Mouse (Mus musculus): ENCODE results near the gene Knop1. TPM values are rescaled to one million over a fixed set of nuclear protein-coding genes. Genes with fewer than 3 reads are reported as not detected.

The Knop1 gene
- total and polyA plus RNA-seq, 2 experiments from 2014 or later: 41.5 to 75.0 TPM

- WGBS: 2% methylated on average over 3 of the region's 3 CpGs
- no peak for TF ChIP-seq CTCF (IDR thresholded peaks at IDR 0.05; ENCODE audit: low read depth)
- 0 out of 2 replicates have a peak, but pooled peaks have one; percentile 14 for ATAC-seq
These were observed 33.1 kb upstream of the Knop1 start for GRCm38 (mm10) chr7:118889046-118889680.

GRCm38 (mm10) chr7:118887303-118888055, 31.4 kb upstream of the Knop1 start:
- no peak overlapping the region for H3K4me3 ChIP-seq (ENCODE audit: low read depth, low read length)
- no peak overlapping the region for H3K4me2 ChIP-seq (ENCODE audit: low read depth)
- ATAC-seq: no peak
- H3K9ac ChIP-seq: no peak overlapping the region
- H3K36me3 ChIP-seq (ENCODE audit: insufficient read depth): no peaks in the 10 kb centered on the region
- H3K27me3 ChIP-seq (ENCODE audit: insufficient read depth, low read length): no peaks in the 10 kb centered on the region
- no peaks in the 10 kb centered on the region for H3K4me1 ChIP-seq (ENCODE audit: insufficient read depth)
- 23% methylated on average over 6 of the region's 6 CpGs for WGBS
- H3K9me3 ChIP-seq (ENCODE audit: low read length): no peaks in the 10 kb centered on the region
- no peak overlapping the region for H3K27ac ChIP-seq (ENCODE audit: low read depth, low read length)
- no peak for TF ChIP-seq CTCF (IDR thresholded peaks at IDR 0.05; ENCODE audit: low read depth)
- DNase-seq: no peak

More at GRCm38 (mm10) chr7:118889046-118889680, 33.1 kb upstream of the Knop1 start:
- Histone ChIP-seq H3K27ac (ENCODE audit: low read depth, low read length) (no peak overlapping the region), H3K9ac (no peak overlapping the region), H3K9me3 (ENCODE audit: low read length) (no peaks in the 10 kb centered on the region), H3K36me3 (ENCODE audit: insufficient read depth) (no peaks in the 10 kb centered on the region), H3K4me3 (ENCODE audit: low read depth, low read length) (no peak overlapping the region), H3K4me1 (ENCODE audit: insufficient read depth) (no peaks in the 10 kb centered on the region), H3K27me3 (ENCODE audit: insufficient read depth, low read length) (no peaks in the 10 kb centered on the region), H3K4me2 (ENCODE audit: low read depth) (no peak overlapping the region)
- peak; percentile 30 for DNase-seq

GRCm38 (mm10) chr7:118884969-118885368, 28.9 kb upstream of the Knop1 start:
- WGBS: 76% methylated on average over 4 of the region's 4 CpGs
- no peak for ATAC-seq
- Histone ChIP-seq H3K9ac (no peak overlapping the region), H3K36me3 (ENCODE audit: insufficient read depth) (no peaks in the 10 kb centered on the region), H3K4me2 (ENCODE audit: low read depth) (no peak overlapping the region), H3K27ac (ENCODE audit: low read depth, low read length) (no peak overlapping the region), H3K4me3 (ENCODE audit: low read depth, low read length) (no peak overlapping the region), H3K27me3 (ENCODE audit: insufficient read depth, low read length) (no peaks in the 10 kb centered on the region), H3K9me3 (ENCODE audit: low read length) (no peaks in the 10 kb centered on the region), H3K4me1 (ENCODE audit: insufficient read depth) (no peaks in the 10 kb centered on the region)
- DNase-seq: no peak
- no peak for TF ChIP-seq CTCF (IDR thresholded peaks at IDR 0.05; ENCODE audit: low read depth)

DNA sequence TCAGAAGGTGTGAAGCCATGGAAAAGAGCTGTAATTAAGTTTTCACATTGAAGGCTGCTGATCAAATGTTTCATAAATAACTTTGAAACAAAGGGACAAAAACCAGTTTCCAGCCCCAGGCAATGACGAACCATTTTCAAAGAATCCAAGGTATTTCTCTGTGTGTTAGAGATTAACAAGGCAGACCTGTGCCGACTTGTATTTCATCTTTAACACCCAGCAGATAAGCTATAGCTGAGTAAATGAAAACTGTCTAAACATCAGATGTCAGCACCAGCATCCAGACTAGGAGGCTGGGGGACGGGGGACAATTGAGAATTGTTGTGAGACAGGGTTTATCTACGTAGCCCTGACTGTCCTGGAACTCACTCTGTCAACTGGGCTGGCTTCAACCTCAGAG, 27.9 kb upstream of the Knop1 start:
- WGBS: 76% methylated on average over 4 of the region's 4 CpGs
- ATAC-seq (no peak), DNase-seq (no peak)
- H3K4me1 ChIP-seq (ENCODE audit: insufficient read depth): no peaks in the 10 kb centered on the region
- H3K9me3 ChIP-seq (ENCODE audit: low read length): no peaks in the 10 kb centered on the region
- H3K27me3 ChIP-seq (ENCODE audit: insufficient read depth, low read length): no peaks in the 10 kb centered on the region
- TF ChIP-seq CTCF (IDR thresholded peaks at IDR 0.05; ENCODE audit: low read depth): no peak
- no peak overlapping the region for H3K27ac ChIP-seq (ENCODE audit: low read depth, low read length)
- no peaks in the 10 kb centered on the region for H3K36me3 ChIP-seq (ENCODE audit: insufficient read depth)
- no peak overlapping the region for H3K4me3 ChIP-seq (ENCODE audit: low read depth, low read length)
- no peak overlapping the region for H3K4me2 ChIP-seq (ENCODE audit: low read depth)
- no peak overlapping the region for H3K9ac ChIP-seq

DNA sequence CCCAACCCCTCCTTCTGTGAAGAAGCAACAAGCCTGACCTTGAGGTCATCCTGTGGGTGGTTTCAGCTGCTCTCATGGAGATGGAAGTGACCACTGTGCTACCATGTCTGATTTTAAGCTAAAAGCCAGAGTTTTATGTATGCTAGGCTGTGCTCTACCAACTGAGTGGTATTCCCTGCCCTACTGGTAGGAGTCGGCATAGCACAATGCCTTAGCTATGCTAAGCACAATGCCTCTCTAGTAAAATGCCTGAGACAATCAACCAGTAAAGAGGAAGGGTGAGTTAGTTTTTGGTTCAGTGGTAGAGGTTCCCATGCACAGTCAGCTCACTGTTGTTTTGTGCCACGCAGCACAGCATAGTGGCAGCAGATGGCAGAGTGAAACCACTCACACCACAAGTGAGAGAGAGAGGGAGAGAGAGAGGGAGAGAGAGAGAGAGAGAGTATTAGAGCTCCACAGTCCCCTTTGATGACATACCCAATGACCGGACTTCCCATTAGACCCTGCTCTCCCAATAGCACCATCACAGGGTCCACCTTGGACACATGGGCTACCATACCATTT, 23.5 kb upstream of the Knop1 start:
- Histone ChIP-seq H3K9ac (no peak overlapping the region), H3K4me3 (ENCODE audit: low read depth, low read length) (no peak overlapping the region), H3K4me2 (ENCODE audit: low read depth) (no peak overlapping the region), H3K36me3 (ENCODE audit: insufficient read depth) (no peaks in the 10 kb centered on the region), H3K4me1 (ENCODE audit: insufficient read depth) (no peaks in the 10 kb centered on the region), H3K27me3 (ENCODE audit: insufficient read depth, low read length) (no peaks in the 10 kb centered on the region), H3K27ac (ENCODE audit: low read depth, low read length) (no peak overlapping the region), H3K9me3 (ENCODE audit: low read length) (no peaks in the 10 kb centered on the region)
- peak; percentile 40; the same call in 1 of the 2 replicates for TF ChIP-seq CTCF (IDR thresholded peaks at IDR 0.05; ENCODE audit: low read depth)
- ATAC-seq (peak; percentile 48; the same call in 1 of the 2 replicates), DNase-seq (no peak)
- WGBS: 84% methylated on average over 3 of the region's 3 CpGs

- Histone ChIP-seq H3K36me3 (ENCODE audit: insufficient read depth) (no peaks in the 10 kb centered on the region), H3K4me2 (ENCODE audit: low read depth) (no peak overlapping the region), H3K4me3 (ENCODE audit: low read depth, low read length) (no peak overlapping the region), H3K9ac (no peak overlapping the region), H3K27ac (ENCODE audit: low read depth, low read length) (no peak overlapping the region), H3K9me3 (ENCODE audit: low read length) (no peaks in the 10 kb centered on the region), H3K4me1 (ENCODE audit: insufficient read depth) (no peaks in the 10 kb centered on the region), H3K27me3 (ENCODE audit: insufficient read depth, low read length) (no peaks in the 10 kb centered on the region)
- 78% methylated on average over 2 of the region's 2 CpGs for WGBS
- no peak for DNase-seq
- TF ChIP-seq CTCF (IDR thresholded peaks at IDR 0.05; ENCODE audit: low read depth): no peak
- ATAC-seq: no peak
These were observed 9.3 kb upstream of the Knop1 start for GRCm38 (mm10) chr7:118865362-118865761.

GRCm38 (mm10) chr7:118858640-118859039, 2.6 kb upstream of the Knop1 start:
- no peak for ATAC-seq

More at GRCm38 (mm10) chr7:118858640-118859039, 2.6 kb upstream of the Knop1 start:
- H3K27ac ChIP-seq (ENCODE audit: low read depth, low read length): no peak overlapping the region
- DNase-seq: no peak
- H3K4me3 ChIP-seq (ENCODE audit: low read depth, low read length): no peak overlapping the region
- WGBS: 83% methylated on average over 1 of the region's 1 CpGs
- no peak overlapping the region for H3K9ac ChIP-seq
- peaks cover 12% of the 10 kb centered on the region for H3K4me1 ChIP-seq (ENCODE audit: insufficient read depth)
- H3K36me3 ChIP-seq (ENCODE audit: insufficient read depth): peaks cover 4% of the 10 kb centered on the region; the same call in 1 of the 2 replicates
- no peak for TF ChIP-seq CTCF (IDR thresholded peaks at IDR 0.05; ENCODE audit: low read depth)
- no peaks in the 10 kb centered on the region for H3K27me3 ChIP-seq (ENCODE audit: insufficient read depth, low read length)
- H3K4me2 ChIP-seq (ENCODE audit: low read depth): no peak overlapping the region
- no peaks in the 10 kb centered on the region for H3K9me3 ChIP-seq (ENCODE audit: low read length)
